Comparison of ENCODE assay signal across 8 mouse cellular contexts in the genomic region with DNA sequence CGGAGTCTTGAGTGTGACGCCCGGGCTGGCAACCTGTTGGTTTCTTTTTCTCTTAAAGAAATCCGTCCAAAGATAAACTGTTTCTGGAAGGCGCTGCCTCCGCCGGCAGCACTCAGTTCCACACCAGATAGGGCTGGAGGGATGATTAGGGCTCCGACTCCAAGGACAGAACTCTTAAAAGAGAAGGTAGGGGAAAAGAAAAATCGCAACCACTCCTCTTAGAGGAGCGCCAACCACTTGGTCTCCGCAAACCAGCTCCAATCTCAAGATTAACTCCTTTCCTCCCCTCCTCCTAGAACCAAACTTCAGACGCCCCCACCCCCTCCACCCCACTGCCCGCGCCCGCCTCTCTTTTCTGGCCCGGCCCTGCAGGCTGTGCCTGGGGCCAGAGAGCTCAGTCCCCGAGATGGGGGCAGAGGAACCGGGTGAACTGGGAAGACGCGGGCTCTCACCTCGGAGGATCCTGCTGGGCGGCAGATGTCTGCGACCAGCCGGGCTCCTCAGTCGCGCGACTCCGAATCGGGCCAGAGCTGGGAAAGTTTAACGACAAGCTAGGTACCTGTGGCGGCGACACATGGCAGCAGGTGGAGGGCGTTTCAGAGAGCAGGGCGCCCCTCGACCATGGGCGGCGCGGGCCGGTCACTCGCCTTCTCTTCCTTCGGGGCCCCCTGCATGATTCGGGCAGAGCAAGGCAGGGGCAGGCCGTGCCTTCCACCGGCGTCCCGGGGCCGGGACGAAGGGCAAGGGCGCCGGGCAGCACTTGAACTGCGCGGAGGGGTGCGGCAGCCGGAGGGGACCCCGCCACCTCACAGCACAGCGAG. TPM values are rescaled to one million over a fixed set of nuclear protein-coding genes. Genes with fewer than 3 reads are reported as not detected.
A peak's percentile ranks its signal among the peaks of the same experiment; 100 is the strongest.
DNase-seq lines count a peak whose midpoint lies in the region; ATAC-seq and TF ChIP-seq lines count a peak whose summit lies in the region.

No protein-coding gene starts in this region.

- peak overlapping the region; percentile 96 for H3K4me2 ChIP-seq in lung, postnatal 0 days (replicated peaks; ENCODE audit: low read depth, low read length)

- DNase-seq in R1 (ENCODE audit: low read depth, low spot score) = peak; percentile 62
- DNase-seq in embryo, embryonic 11 days = peak; percentile 43
- DNase-seq in hindbrain, embryonic 10.5 days (ENCODE audit: low spot score) = peak; percentile 52
- DNase-seq in lung, postnatal 0 days (ENCODE audit: low spot score) = peak; percentile 49
- DNase-seq in testis, postnatal 14 days (ENCODE audit: low spot score) = peak; percentile 40
- no peak for DNase-seq in layer of hippocampus, adult 8-10 months (ENCODE audit: low spot score in 2 of 2)

- H3K9me3 ChIP-seq in megakaryocyte, embryonic 14.5 days = peaks cover 8% of the 10 kb centered on the region; the same call in 1 of the 2 replicates
- no peaks in the 10 kb centered on the region for H3K9me3 ChIP-seq in hindbrain, embryonic 10.5 days
- H3K9me3 ChIP-seq in lung, postnatal 0 days (ENCODE audit: low read length) = no peaks in the 10 kb centered on the region

- H3K27ac ChIP-seq in hindbrain, embryonic 10.5 days = peak overlapping the region; percentile 84
- peak overlapping the region; percentile 79 for H3K27ac ChIP-seq in lung, postnatal 0 days (ENCODE audit: low read length)

- peaks cover 2% of the 10 kb centered on the region for H3K36me3 ChIP-seq in megakaryocyte, embryonic 14.5 days (replicated peaks; ENCODE audit: low read length)
- H3K36me3 ChIP-seq in hindbrain, embryonic 10.5 days = no peaks in the 10 kb centered on the region
- H3K36me3 ChIP-seq in lung, postnatal 0 days (ENCODE audit: insufficient read depth, low read length) = no peaks in the 10 kb centered on the region

- ATAC-seq in megakaryocyte, adult 5-6 weeks (ENCODE audit: poor library complexity, severe bottlenecking) = no peak
- ATAC-seq in lung, postnatal 0 days = no peak

- WGBS in hindbrain, embryonic 10.5 days = under 1% methylated on average over 56 of the region's 56 CpGs
- WGBS in lung, postnatal 0 days = 2% methylated on average over 42 of the region's 56 CpGs

- H3K9ac ChIP-seq in lung, postnatal 0 days (replicated peaks; ENCODE audit: low read depth) = peak overlapping the region; percentile 66

- peaks cover 49% of the 10 kb centered on the region for H3K4me1 ChIP-seq in megakaryocyte, embryonic 14.5 days
- peaks cover 61% of the 10 kb centered on the region for H3K4me1 ChIP-seq in hindbrain, embryonic 10.5 days (replicated peaks)
- peaks cover 15% of the 10 kb centered on the region for H3K4me1 ChIP-seq in lung, postnatal 0 days (ENCODE audit: insufficient read depth, low read depth, low read length)

- TF ChIP-seq CTCF in lung, postnatal 0 days (IDR thresholded peaks at IDR 0.05) = no peak

- peaks cover 41% of the 10 kb centered on the region for H3K27me3 ChIP-seq in megakaryocyte, embryonic 14.5 days (replicated peaks)
- H3K27me3 ChIP-seq in hindbrain, embryonic 10.5 days (ENCODE audit: insufficient read depth, poor library complexity, severe bottlenecking) = peaks cover 73% of the 10 kb centered on the region
- H3K27me3 ChIP-seq in lung, postnatal 0 days (replicated peaks; ENCODE audit: insufficient read depth, low read length) = 0 out of 2 replicates have a peak, but pooled peaks cover 11% of the 10 kb centered on the region

- TF ChIP-seq EP300 in lung, postnatal 0 days (IDR thresholded peaks at IDR 0.05) = no peak

- peak overlapping the region; percentile 94 for H3K4me3 ChIP-seq in megakaryocyte, embryonic 14.5 days (replicated peaks)
- peak overlapping the region; percentile 73 for H3K4me3 ChIP-seq in hindbrain, embryonic 10.5 days
- H3K4me3 ChIP-seq in lung, postnatal 0 days (ENCODE audit: low read depth, low read length) = peak overlapping the region; percentile 69

RNA-seq across cellular contexts. Expression of gene Fzd5, which starts 0.7 kb away (rescaled TPM):
- 0.45 and 0.75 TPM in 2 replicates for polyA plus RNA-seq in megakaryocyte, embryonic 14.5 days (2012; ENCODE audit: insufficient read depth, low replicate concordance)
- 1.4 and 1.8 TPM in 2 replicates for total RNA-seq in megakaryocyte, adult 5-6 weeks (2015)
- total RNA-seq in megakaryocyte, adult 5-6 weeks (2017) = 1.6 and 2.0 TPM in 2 replicates
- polyA plus RNA-seq in hindbrain, embryonic 10.5 days (2016; fragmentation: Nextera tagmentation; extraction: Ambion mirVana) = 0.37 and 0.62 TPM in 2 replicates
- 3.1 and 3.5 TPM in 2 replicates for polyA plus RNA-seq in lung, postnatal 0 days (2015; fragmentation: Nextera tagmentation; extraction: Ambion mirVana)
- 1 to 10 TPM in 2 of 4 experiments, under 1 TPM in 2; 0.87 to 2.5 (median 1.3) TPM for total RNA-seq in layer of hippocampus, adult 8-10 months (2022)

RNA-seq across cellular contexts. Expression of gene Ccnyl1, which starts 46.6 kb away (rescaled TPM):
- 6.6 and 10.6 TPM in 2 replicates for polyA plus RNA-seq in megakaryocyte, embryonic 14.5 days (2012; ENCODE audit: insufficient read depth, low replicate concordance)
- total RNA-seq in megakaryocyte, adult 5-6 weeks (2015) = 10.6 and 12.6 TPM in 2 replicates
- total RNA-seq in megakaryocyte, adult 5-6 weeks (2017) = 10.4 and 11.1 TPM in 2 replicates
- polyA plus RNA-seq in hindbrain, embryonic 10.5 days (2016; fragmentation: Nextera tagmentation; extraction: Ambion mirVana) = 6.6 and 7.9 TPM in 2 replicates
- polyA plus RNA-seq in lung, postnatal 0 days (2015; fragmentation: Nextera tagmentation; extraction: Ambion mirVana) = 3.9 and 4.5 TPM in 2 replicates
- total RNA-seq in layer of hippocampus, adult 8-10 months (2022) = 10 to 100 TPM; 10.4 to 12.9 (median 12.0) TPM

Comparison
In these comparisons a context has a peak if more than half of its experiments do, and no peak if none do; other contexts are left out.
1. DNase-seq: peak in R1 (single experiment), embryo, embryonic 11 days (single experiment), hindbrain, embryonic 10.5 days (single experiment), lung, postnatal 0 days (single experiment) and testis, postnatal 14 days (single experiment); none in layer of hippocampus, adult 8-10 months (0 of 2).
2. Peak in every context shown above with its lines, with median percentiles within 50 percentile points of each other: H3K4me3 ChIP-seq.